26 mouse cellular contexts compared by ENCODE assay signal in genomic region chr9:33292116-33292515, GRCm38 (mm10).
DNase-seq lines count a peak whose midpoint lies in the region; ATAC-seq lines count a peak whose summit lies in the region.
"Had no signal": no experiment of that assay in that cellular context is flagged by ENCODE, and none has a peak within 500 bp of the region (broad histone marks: within the 10 kb centered on the region; RNA-seq: fewer than 3 reads in every experiment).

No protein-coding gene starts in this region.

- no peak overlapping the region for H3K9ac ChIP-seq in midbrain, embryonic 13.5 days (replicated peaks)
- H3K9ac ChIP-seq: hindbrain, embryonic 14.5 days; kidney, embryonic 15.5 days; midbrain, embryonic 15.5 days had no signal

- H3K36me3 ChIP-seq in midbrain, embryonic 13.5 days = no peaks in the 10 kb centered on the region
- H3K36me3 ChIP-seq: G1E; kidney, embryonic 15.5 days; midbrain, embryonic 15.5 days had no signal

- no peak overlapping the region for H3K27ac ChIP-seq in midbrain, embryonic 13.5 days
- H3K27ac ChIP-seq: hindbrain, embryonic 14.5 days; kidney, embryonic 15.5 days; midbrain, embryonic 15.5 days had no signal

- no peak overlapping the region for H3K4me3 ChIP-seq in midbrain, embryonic 13.5 days (replicated peaks)
- H3K4me3 ChIP-seq: kidney, embryonic 15.5 days; megakaryocyte, embryonic 14.5 days; midbrain, embryonic 15.5 days had no signal

- H3K27me3 ChIP-seq in midbrain, embryonic 13.5 days = no peaks in the 10 kb centered on the region
- H3K27me3 ChIP-seq: kidney, embryonic 15.5 days; midbrain, embryonic 15.5 days had no signal

- ATAC-seq in midbrain, embryonic 13.5 days = no peak
- ATAC-seq: activated CD4-positive, CD25-positive, alpha-beta regulatory T cell, adult 4 months; forebrain, embryonic 16.5 days; midbrain, embryonic 15.5 days had no signal

- intact Hi-C loops in left cerebral cortex, postnatal 14 days (cut with DNase I) = no loop called here

- peak; percentile 40 for DNase-seq in cerebellum, adult 9-11 months
- no peak for DNase-seq in cerebellum, postnatal 4 days (ENCODE audit: low spot score in 2 of 2)
- peak; percentile 12 to 13 for DNase-seq in right cerebral cortex, adult 2 months (ENCODE audit: low spot score in 2 of 2)
- no peak for DNase-seq in right cerebral cortex, postnatal 4 days
- DNase-seq in left cerebral cortex, postnatal 14 days (ENCODE audit: low spot score in 2 of 2) = peak; percentile 20 to 25
- no peak for DNase-seq in ovary, postnatal 10 days (ENCODE audit: low spot score)
- no peak for DNase-seq in frontal cortex, postnatal 14 days (ENCODE audit: low spot score in 2 of 2)
- DNase-seq: adrenal gland, postnatal 10 days; cerebellum, postnatal 10 days; embryo, embryonic 11 days; gastrocnemius, postnatal 10 days; heart, adult 18-20 months; heart, postnatal 36 days; kidney, postnatal 4 days; liver; lung, postnatal 10 days; thymus, adult 18-20 months; thymus, postnatal 4 days had no signal

- no peaks in the 10 kb centered on the region for H3K4me1 ChIP-seq in midbrain, embryonic 13.5 days (replicated peaks)
- H3K4me1 ChIP-seq: kidney, embryonic 15.5 days; megakaryocyte, embryonic 14.5 days; midbrain, embryonic 15.5 days had no signal

- H3K4me2 ChIP-seq in midbrain, embryonic 13.5 days (replicated peaks) = no peak overlapping the region
- H3K4me2 ChIP-seq: hindbrain, embryonic 14.5 days; kidney, embryonic 15.5 days; midbrain, embryonic 15.5 days had no signal

- no peaks in the 10 kb centered on the region for H3K9me3 ChIP-seq in midbrain, embryonic 13.5 days
- H3K9me3 ChIP-seq: G1E; kidney, embryonic 15.5 days; megakaryocyte, embryonic 14.5 days; midbrain, embryonic 15.5 days had no signal

Comparison
In these comparisons a context has a peak if more than half of its experiments do, and no peak if none do; other contexts are left out.
1. DNase-seq: peak in cerebellum, adult 9-11 months (single experiment), right cerebral cortex, adult 2 months (2 of 2) and left cerebral cortex, postnatal 14 days (2 of 2); none in cerebellum, postnatal 4 days (0 of 2), right cerebral cortex, postnatal 4 days (single experiment), ovary, postnatal 10 days (single experiment) and frontal cortex, postnatal 14 days (0 of 2).